Mouse (Mus musculus): ENCODE measurements around the gene Atp7a. TPM values are rescaled to one million over a fixed set of nuclear protein-coding genes. Genes with fewer than 3 reads are reported as not detected.
"Not testable (repeated sequence)": the region's sequence is repeated elsewhere in the genome, so short reads cannot be mapped to it uniquely, and the experiment has no call there.

The Atp7a gene
- polyA plus RNA-seq, 1 experiment from 2014 or later, result 21.8 TPM

DNA sequence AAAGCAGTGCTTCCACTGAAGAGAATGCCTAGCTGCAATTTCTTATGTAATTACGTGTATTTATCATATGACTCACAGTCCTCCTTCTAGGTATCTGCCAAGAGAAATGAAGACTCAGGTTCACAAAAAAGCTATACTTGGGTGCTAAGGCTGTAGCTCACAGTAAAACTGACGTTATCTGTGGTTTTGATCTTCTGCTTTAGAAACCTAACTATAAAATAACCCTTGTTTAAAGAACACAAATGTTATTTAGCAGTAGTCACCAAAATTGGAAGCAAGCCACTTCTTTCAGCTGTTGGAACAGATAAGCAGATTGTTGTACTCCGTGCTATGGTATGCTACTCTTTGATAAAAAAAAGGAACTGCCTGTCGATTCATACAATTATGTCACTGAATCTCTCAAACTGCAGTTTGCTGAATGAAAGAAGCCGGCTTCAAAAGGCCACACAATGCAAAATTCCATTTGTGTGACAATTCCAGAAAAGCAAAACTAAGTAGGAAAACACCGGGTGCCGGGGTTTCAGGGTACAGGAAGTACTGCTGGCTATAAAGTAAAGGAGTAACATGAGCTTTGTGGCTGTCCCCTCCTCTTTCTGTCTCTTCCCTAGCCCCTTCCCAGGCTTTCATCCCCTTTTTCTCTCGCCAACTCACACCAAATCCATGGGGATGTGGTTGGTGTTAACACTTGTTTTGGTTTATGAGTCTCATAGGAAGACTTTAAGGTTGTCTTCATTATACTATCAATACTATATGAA, 17.0 kb downstream of the Atp7a start:
- Histone ChIP-seq H3K4me2 (ENCODE audit: low read depth, low read length, severe bottlenecking) (no peak overlapping the region), H3K27me3 (ENCODE audit: control insufficient read depth, insufficient read depth, low read length) (no peaks in the 10 kb centered on the region; the same call in 1 of the 2 replicates), H3K36me3 (ENCODE audit: control insufficient read depth, insufficient read depth, low read length) (no peaks in the 10 kb centered on the region), H3K4me3 (ENCODE audit: low read depth, low read length) (no peak overlapping the region), H3K9me3 (ENCODE audit: control insufficient read depth, low read length) (no peaks in the 10 kb centered on the region), H3K4me1 (replicated peaks; ENCODE audit: control insufficient read depth, insufficient read depth, low read length) (no peaks in the 10 kb centered on the region), H3K27ac (ENCODE audit: low read depth, low read length) (no peak overlapping the region), H3K9ac (ENCODE audit: low read length) (no peak overlapping the region)
- ATAC-seq (replicated peaks; ENCODE audit: low FRiP score) (no peak), DNase-seq (ENCODE audit: low spot score) (no peak)
- 71% methylated on average over 8 of the region's 8 CpGs for WGBS

DNA sequence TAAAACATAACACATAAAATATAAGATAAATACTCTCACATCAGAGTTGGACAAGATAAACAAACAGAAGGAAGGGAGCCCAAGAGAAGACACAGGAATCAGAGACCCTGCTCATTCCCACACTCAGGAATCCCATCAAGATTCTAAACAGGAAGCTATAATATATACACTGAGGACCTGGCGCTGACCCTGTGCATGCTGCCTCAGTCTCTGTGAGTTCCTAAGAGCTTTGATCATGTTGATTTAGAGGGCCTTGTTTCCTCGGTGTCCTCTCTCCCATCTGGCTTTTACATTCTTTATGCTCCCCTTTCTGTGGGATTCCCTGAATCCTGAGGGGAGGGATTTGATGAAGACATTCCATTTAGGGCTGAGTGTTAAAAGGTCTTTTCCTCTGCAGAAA, 18.4 kb downstream of the Atp7a start:
- no peaks in the 10 kb centered on the region; the same call in 1 of the 2 replicates for H3K27me3 ChIP-seq (ENCODE audit: control insufficient read depth, insufficient read depth, low read length)
- WGBS, result 55% methylated on average over 2 of the region's 2 CpGs
- no peaks in the 10 kb centered on the region for H3K4me1 ChIP-seq (replicated peaks; ENCODE audit: control insufficient read depth, insufficient read depth, low read length)
- DNase-seq (ENCODE audit: low spot score) (no peak), ATAC-seq (replicated peaks; ENCODE audit: low FRiP score) (no peak)
- H3K9ac ChIP-seq (ENCODE audit: low read length), result no peak overlapping the region
- no peak overlapping the region for H3K4me3 ChIP-seq (ENCODE audit: low read depth, low read length)
- no peak overlapping the region for H3K27ac ChIP-seq (ENCODE audit: low read depth, low read length)
- H3K9me3 ChIP-seq (ENCODE audit: control insufficient read depth, low read length), result no peaks in the 10 kb centered on the region
- H3K36me3 ChIP-seq (ENCODE audit: control insufficient read depth, insufficient read depth, low read length), result no peaks in the 10 kb centered on the region
- H3K4me2 ChIP-seq (ENCODE audit: low read depth, low read length, severe bottlenecking), result no peak overlapping the region

DNA sequence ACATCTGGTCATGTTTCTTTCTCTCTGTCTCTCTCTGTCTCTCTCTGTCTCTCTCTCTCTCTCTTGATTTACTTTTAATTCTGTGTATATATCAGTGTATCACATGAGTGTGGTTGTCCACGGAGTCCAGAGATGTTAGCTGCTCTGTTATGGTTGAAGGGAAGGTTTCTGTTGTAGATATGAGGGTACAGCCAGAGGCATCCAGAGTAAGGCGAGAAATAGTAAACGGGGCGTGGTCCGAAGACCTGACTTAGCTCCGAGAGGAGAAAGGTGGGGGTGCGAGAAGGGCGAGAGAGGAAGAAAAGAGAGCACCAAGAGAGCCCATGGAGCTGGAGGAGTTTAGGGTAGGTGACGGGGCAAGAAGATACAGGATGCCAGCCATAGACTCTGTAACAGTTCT, 18.9 kb downstream of the Atp7a start:
- no peaks in the 10 kb centered on the region; the same call in 1 of the 2 replicates for H3K27me3 ChIP-seq (ENCODE audit: control insufficient read depth, insufficient read depth, low read length)
- 88% methylated on average over 9 of the region's 9 CpGs for WGBS
- no peak for ATAC-seq (replicated peaks; ENCODE audit: low FRiP score)

DNA sequence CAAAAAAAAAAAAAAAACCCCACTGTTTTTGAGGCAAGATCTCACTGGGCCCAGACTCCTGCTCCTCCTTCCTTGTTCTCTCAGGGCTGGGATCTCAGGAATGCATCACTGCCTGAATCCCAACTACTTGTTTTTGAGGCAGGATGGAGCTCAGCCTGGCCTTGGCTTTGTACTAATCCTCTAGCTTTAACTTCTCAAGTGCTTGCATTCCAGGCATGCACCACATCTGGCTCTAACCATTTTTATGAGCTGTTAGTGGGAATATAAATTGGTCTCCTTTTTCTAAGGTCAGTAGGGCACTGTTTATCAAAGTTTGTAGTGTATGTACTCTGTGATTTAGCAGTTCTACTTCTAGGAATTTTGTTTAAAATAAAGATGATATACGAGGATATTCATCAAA, 21.1 kb downstream of the Atp7a start:
- H3K4me2 ChIP-seq (ENCODE audit: low read depth, low read length, severe bottlenecking), result no peak overlapping the region
- H3K9ac ChIP-seq (ENCODE audit: low read length), result no peak overlapping the region
- no peaks in the 10 kb centered on the region for H3K9me3 ChIP-seq (ENCODE audit: control insufficient read depth, low read length)
- H3K4me3 ChIP-seq (ENCODE audit: low read depth, low read length), result no peak overlapping the region
- DNase-seq (ENCODE audit: low spot score) (no peak), ATAC-seq (replicated peaks; ENCODE audit: low FRiP score) (no peak)
- H3K4me1 ChIP-seq (replicated peaks; ENCODE audit: control insufficient read depth, insufficient read depth, low read length), result no peaks in the 10 kb centered on the region
- H3K36me3 ChIP-seq (ENCODE audit: control insufficient read depth, insufficient read depth, low read length), result no peaks in the 10 kb centered on the region
- no peak overlapping the region for H3K27ac ChIP-seq (ENCODE audit: low read depth, low read length)
- no peaks in the 10 kb centered on the region; the same call in 1 of the 2 replicates for H3K27me3 ChIP-seq (ENCODE audit: control insufficient read depth, insufficient read depth, low read length)
- 71% methylated on average over 1 of the region's 1 CpGs for WGBS

More for the DNA sequence above, 18.9 kb downstream of the Atp7a start:
- no peaks in the 10 kb centered on the region for H3K4me1 ChIP-seq (replicated peaks; ENCODE audit: control insufficient read depth, insufficient read depth, low read length)
- DNase-seq (ENCODE audit: low spot score), result no peak
- H3K9me3 ChIP-seq (ENCODE audit: control insufficient read depth, low read length), result no peaks in the 10 kb centered on the region
- no peak overlapping the region for H3K4me3 ChIP-seq (ENCODE audit: low read depth, low read length)
- no peak overlapping the region for H3K27ac ChIP-seq (ENCODE audit: low read depth, low read length)
- H3K9ac ChIP-seq (ENCODE audit: low read length), result no peak overlapping the region
- no peaks in the 10 kb centered on the region for H3K36me3 ChIP-seq (ENCODE audit: control insufficient read depth, insufficient read depth, low read length)
- H3K4me2 ChIP-seq (ENCODE audit: low read depth, low read length, severe bottlenecking), result no peak overlapping the region

DNA sequence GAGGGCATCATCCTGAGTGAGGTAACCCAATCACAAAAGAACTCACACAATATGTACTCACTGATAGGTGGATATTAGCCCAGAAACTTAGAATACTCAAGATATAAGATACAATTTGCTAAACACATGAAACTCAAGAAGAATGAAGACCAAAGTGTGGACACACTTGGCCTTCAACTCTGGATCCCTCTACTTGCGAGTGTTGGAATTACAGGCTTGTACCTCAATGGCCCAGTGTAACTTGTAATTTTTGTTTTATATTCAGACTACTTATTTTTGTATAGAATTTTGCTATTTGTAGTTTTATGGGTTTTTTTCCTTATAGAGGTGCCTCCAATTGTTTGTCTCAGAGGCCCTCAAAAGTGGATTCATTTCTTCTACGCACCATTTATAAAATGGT, 50.8 kb downstream of the Atp7a start:
- H3K4me1 ChIP-seq (replicated peaks; ENCODE audit: control insufficient read depth, insufficient read depth, low read length); DNase-seq (ENCODE audit: low spot score); H3K4me3 ChIP-seq (ENCODE audit: low read depth, low read length); H3K27me3 ChIP-seq (ENCODE audit: control insufficient read depth, insufficient read depth, low read length); H3K9ac ChIP-seq (ENCODE audit: low read length); H3K9me3 ChIP-seq (ENCODE audit: control insufficient read depth, low read length); H3K27ac ChIP-seq (ENCODE audit: low read depth, low read length); H3K36me3 ChIP-seq (ENCODE audit: control insufficient read depth, insufficient read depth, low read length); ATAC-seq (replicated peaks; ENCODE audit: low FRiP score); H3K4me2 ChIP-seq (ENCODE audit: low read depth, low read length, severe bottlenecking): not testable (repeated sequence)
- WGBS, result 93% methylated on average over 2 of the region's 2 CpGs

DNA sequence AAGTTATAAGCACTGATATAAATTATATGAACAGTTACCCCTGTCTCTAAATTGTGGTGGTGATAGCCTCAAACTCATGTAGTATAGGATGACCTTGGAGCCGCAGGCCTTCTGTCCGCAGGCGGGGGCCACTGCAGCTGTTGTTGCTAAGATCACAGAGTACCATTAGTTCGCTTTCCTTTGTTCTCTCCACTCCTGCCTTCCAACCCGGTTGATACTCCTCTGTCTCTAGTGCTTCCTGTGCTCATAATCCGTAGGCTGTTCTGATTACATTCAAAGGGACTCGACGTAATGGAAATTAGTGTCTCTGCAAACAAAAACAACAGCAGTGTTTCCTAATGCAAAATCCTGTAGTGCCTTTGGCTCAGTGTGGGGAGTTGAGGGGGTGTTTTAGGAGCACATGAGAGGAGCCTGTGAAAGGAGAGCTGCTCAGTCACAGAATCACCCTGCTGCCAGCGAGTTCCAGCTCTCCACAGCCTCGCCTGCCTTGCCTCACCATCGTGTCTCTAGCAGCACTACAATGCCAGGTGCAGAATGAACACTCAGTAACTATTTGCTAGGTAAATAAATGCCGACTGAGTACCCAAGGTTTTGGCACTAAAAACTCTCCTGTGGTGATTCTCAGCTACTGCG, 53.9 kb downstream of the Atp7a start:
- Histone ChIP-seq H3K36me3 (ENCODE audit: control insufficient read depth, insufficient read depth, low read length) (no peaks in the 10 kb centered on the region), H3K4me3 (ENCODE audit: low read depth, low read length) (no peak overlapping the region), H3K27me3 (ENCODE audit: control insufficient read depth, insufficient read depth, low read length) (no peaks in the 10 kb centered on the region), H3K9ac (ENCODE audit: low read length) (no peak overlapping the region), H3K9me3 (ENCODE audit: control insufficient read depth, low read length) (no peaks in the 10 kb centered on the region), H3K4me2 (ENCODE audit: low read depth, low read length, severe bottlenecking) (no peak overlapping the region), H3K27ac (ENCODE audit: low read depth, low read length) (no peak overlapping the region), H3K4me1 (replicated peaks; ENCODE audit: control insufficient read depth, insufficient read depth, low read length) (no peaks in the 10 kb centered on the region)
- ATAC-seq (replicated peaks; ENCODE audit: low FRiP score), result no peak
- no peak for DNase-seq (ENCODE audit: low spot score)
- WGBS, result 34% methylated on average over 13 of the region's 13 CpGs

DNA sequence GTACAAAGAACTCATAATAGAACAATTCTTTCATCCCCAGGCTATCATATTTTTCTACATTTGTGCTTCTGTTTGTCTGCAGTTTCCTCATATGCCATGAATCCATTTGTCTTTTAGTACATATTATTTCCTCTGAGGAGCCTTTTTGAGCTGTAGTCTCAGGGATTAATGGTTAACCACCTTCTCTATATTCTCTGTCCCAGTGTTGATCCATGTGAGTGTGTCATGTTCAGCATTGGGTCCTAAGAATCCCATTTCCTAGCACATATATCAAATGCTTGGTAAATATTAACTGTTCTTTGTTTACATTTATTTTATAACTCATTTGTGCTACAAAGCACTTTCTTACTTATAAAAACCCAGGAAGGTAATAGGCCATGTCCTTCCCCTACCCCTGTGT, 55.4 kb downstream of the Atp7a start:
- Histone ChIP-seq H3K9ac (ENCODE audit: low read length) (no peak overlapping the region), H3K27me3 (ENCODE audit: control insufficient read depth, insufficient read depth, low read length) (no peaks in the 10 kb centered on the region), H3K9me3 (ENCODE audit: control insufficient read depth, low read length) (no peaks in the 10 kb centered on the region), H3K4me1 (replicated peaks; ENCODE audit: control insufficient read depth, insufficient read depth, low read length) (no peaks in the 10 kb centered on the region), H3K4me2 (ENCODE audit: low read depth, low read length, severe bottlenecking) (no peak overlapping the region), H3K27ac (ENCODE audit: low read depth, low read length) (no peak overlapping the region), H3K36me3 (ENCODE audit: control insufficient read depth, insufficient read depth, low read length) (no peaks in the 10 kb centered on the region), H3K4me3 (ENCODE audit: low read depth, low read length) (no peak overlapping the region)
- DNase-seq (ENCODE audit: low spot score), result no peak
- no peak for ATAC-seq (replicated peaks; ENCODE audit: low FRiP score)

DNA sequence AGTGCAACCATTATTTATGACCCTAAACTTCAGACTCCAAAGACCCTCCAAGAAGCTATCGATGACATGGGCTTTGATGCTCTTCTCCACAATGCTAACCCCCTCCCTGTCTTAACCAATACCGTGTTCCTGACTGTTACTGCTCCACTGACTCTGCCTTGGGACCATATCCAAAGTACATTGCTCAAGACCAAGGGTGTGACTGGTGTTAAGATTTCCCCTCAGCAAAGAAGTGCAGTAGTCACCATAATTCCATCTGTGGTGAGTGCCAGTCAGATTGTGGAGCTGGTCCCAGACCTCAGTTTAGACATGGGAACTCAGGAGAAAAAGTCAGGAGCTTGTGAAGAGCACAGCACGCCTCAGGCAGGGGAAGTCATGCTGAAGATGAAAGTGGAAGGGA, 58.1 kb downstream of the Atp7a start:
- Histone ChIP-seq H3K4me2 (ENCODE audit: low read depth, low read length, severe bottlenecking) (no peak overlapping the region), H3K36me3 (ENCODE audit: control insufficient read depth, insufficient read depth, low read length) (no peaks in the 10 kb centered on the region), H3K27ac (ENCODE audit: low read depth, low read length) (no peak overlapping the region), H3K9ac (ENCODE audit: low read length) (no peak overlapping the region), H3K9me3 (ENCODE audit: control insufficient read depth, low read length) (no peaks in the 10 kb centered on the region), H3K27me3 (ENCODE audit: control insufficient read depth, insufficient read depth, low read length) (no peaks in the 10 kb centered on the region), H3K4me1 (replicated peaks; ENCODE audit: control insufficient read depth, insufficient read depth, low read length) (no peaks in the 10 kb centered on the region), H3K4me3 (ENCODE audit: low read depth, low read length) (no peak overlapping the region)
- 86% methylated on average over 3 of the region's 3 CpGs for WGBS
- no peak for ATAC-seq (replicated peaks; ENCODE audit: low FRiP score)
- DNase-seq (ENCODE audit: low spot score), result no peak

DNA sequence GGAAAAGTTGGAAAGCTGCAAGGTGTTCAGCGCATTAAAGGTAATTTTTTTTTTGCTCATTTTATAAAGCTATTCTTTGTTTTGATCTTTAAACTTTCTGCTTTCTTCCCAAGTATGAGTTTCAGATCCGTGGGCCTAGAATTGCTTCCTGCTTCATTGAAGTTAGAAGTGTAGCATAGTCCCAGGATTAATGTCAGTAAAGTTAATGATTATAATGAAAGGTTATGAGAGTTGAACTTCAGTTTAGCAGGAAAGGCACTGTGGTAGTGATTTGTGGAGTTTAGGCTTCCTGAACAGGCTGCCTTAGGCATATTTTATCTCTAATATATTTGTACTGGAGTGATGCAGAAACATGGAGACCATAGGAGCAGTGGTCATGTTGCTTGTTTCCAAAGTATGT, 58.5 kb downstream of the Atp7a start:
- Histone ChIP-seq H3K27me3 (ENCODE audit: control insufficient read depth, insufficient read depth, low read length) (no peaks in the 10 kb centered on the region), H3K4me2 (ENCODE audit: low read depth, low read length, severe bottlenecking) (no peak overlapping the region), H3K4me3 (ENCODE audit: low read depth, low read length) (no peak overlapping the region), H3K9ac (ENCODE audit: low read length) (no peak overlapping the region), H3K9me3 (ENCODE audit: control insufficient read depth, low read length) (no peaks in the 10 kb centered on the region), H3K27ac (ENCODE audit: low read depth, low read length) (no peak overlapping the region), H3K4me1 (replicated peaks; ENCODE audit: control insufficient read depth, insufficient read depth, low read length) (no peaks in the 10 kb centered on the region), H3K36me3 (ENCODE audit: control insufficient read depth, insufficient read depth, low read length) (no peaks in the 10 kb centered on the region)
- ATAC-seq (replicated peaks; ENCODE audit: low FRiP score) (no peak), DNase-seq (ENCODE audit: low spot score) (no peak)
- WGBS, result 96% methylated on average over 2 of the region's 2 CpGs

All from forebrain, embryonic 11.5 days (tissue).